Mouse (Mus musculus): ENCODE measurements at regions not wholly inside any gene's neighbourhood (a gene's known extent, or its start where the extent isn't known, plus 50 kb on each side); places are given as distances from the start of the nearest gene placed in this dataset.

DNA sequence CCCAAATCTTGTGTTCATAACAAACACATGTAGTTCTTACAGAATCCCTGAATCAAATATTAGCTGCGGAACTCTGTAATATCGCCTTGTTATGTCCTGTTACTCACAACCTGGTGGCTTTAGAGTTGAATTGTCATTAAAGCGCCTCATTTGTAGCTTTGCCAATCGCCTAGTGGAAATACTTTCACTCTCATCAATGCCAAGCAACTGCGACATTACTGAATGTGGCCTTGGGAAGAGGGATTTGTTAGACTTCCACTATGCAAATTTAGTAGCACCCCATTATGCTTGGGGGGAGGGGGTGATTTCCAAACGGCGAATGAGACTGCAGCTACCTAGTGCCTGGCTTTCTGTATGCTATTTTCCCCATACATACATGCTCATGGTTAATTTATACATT, 50.8 kb upstream of the Aldh1a3 start:
- TF ChIP-seq CTCF (IDR thresholded peaks at IDR 0.05), result no peak
- Histone ChIP-seq H3K4me3 (no peak overlapping the region), H3K27ac (no peak overlapping the region)
- no peak for DNase-seq
- intact Hi-C loops (cut with DNase I), result no loop called here

DNA sequence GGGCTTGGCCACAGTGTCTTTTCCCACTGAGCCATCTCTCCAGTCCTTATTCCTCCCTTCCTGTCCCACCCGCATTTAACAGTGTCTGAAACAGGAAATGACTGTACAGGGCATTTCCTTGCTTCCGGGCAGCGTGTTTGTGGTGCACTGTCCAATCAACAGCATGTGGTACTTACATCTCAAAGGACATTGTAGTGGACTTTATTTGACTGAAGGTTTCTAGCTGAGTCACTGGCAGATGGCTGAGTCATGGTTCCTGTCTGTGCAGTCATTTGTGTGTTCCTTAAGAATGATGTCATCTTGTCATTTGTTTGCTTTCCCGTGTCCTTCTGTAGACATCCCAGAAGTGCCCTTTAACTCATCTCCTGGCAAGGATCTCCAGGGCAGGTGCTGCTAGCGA, 50.2 kb upstream of the Aldh1a3 start:
- no peak overlapping the region for H3K27ac ChIP-seq
- no peak overlapping the region for H3K4me3 ChIP-seq
- intact Hi-C loops (cut with DNase I), result no loop called here
- DNase-seq, result no peak
- no peak for TF ChIP-seq CTCF (IDR thresholded peaks at IDR 0.05)
